Mouse (Mus musculus) adrenal gland, postnatal 25 days (tissue): Measurements from ENCODE around the gene Rnf223. TPM values are rescaled to one million over a fixed set of nuclear protein-coding genes. Genes with fewer than 3 reads are reported as not detected.

Source experiments
- DNase-seq: peaks from one replicate; pipeline ENCODE4 v3.0.0; 2021; ENCODE audit warnings: mixed read lengths
- long read RNA-seq: library from polyadenylated mRNA; stranded (forward); transcript quantifications from one replicate; pipeline ENCODE4 v2.0.0, GENCODE M21; 2021
- total RNA-seq: library from RNA; stranded (reverse); gene quantifications from 2 replicates; pipeline ENCODE4 v1.2.3, GENCODE M21; 2021

Gene Rnf223
- total RNA-seq = 0.18 TPM in 1 of 2 replicates, not detected in the other
- long read RNA-seq = 0 reads

DNA sequence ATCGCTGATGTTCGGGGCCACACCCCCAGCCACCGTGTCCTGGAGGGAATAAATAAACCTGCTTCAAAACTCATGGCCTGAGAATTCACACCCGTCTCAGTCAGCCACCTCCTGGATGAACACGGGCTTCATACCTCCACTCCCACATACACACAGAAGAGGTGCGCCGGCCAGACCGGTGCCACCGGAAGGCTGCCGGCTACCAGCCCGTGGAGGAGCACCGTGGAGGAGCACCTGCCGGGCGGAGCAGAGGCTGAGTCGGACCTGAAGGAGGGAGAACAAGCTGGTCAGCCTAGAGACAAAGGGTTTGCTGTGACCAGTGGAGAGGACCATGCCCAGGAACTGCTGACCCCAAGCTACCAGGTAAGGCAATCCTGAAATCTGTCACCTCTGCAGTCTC lies at the start of gene Rnf223:
TSS of gene Rnf223 (plus strand) at position 78 of the 400 bp plus-strand sequence.
- no peak for DNase-seq

- DNase-seq = no peak
Measured at GRCm38 (mm10) chr4:156082621-156083234, 47.6 kb upstream of the Rnf223 start.

GRCm38 (mm10) chr4:156083348-156083747 lies 47.0 kb upstream of the Rnf223 start:
- peak; percentile 26 for DNase-seq

DNA sequence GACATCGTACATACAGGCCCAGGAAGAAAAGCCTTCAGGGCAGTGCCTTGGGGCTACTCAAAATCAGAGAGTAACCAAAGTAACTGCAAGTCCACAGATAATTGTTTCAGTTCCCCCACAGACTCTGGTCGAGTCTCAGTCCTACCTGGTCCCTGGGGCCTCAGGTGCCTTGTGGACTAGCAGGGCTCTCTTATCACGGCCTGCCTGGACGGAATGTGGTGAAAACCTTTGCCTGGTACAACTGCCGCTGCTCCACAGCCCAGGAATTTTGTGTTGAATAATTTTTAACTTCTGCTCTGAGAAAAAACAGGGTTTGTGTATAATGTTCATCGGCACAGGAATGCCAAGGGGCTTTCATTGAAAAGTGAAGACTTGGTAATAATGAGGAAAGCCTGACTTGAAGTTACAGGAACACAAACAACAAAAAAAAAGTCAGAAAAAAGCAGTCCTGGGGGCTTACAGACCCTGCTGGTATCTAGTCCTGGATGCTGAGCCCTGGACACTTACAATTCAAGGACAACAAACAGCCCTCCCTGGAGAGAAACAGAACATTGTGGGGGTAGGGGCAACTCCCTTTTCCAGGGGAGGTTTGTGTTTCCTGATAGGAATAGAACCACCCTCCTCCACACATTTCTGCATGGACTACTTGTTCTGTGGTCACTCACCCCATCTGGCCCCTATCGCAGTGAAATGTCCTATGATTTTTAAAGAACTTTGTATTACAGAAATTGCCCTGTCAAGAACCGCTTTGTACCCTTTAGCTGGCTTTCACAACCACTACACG lies 46.0 kb upstream of the Rnf223 start:
- no peak for DNase-seq

DNA sequence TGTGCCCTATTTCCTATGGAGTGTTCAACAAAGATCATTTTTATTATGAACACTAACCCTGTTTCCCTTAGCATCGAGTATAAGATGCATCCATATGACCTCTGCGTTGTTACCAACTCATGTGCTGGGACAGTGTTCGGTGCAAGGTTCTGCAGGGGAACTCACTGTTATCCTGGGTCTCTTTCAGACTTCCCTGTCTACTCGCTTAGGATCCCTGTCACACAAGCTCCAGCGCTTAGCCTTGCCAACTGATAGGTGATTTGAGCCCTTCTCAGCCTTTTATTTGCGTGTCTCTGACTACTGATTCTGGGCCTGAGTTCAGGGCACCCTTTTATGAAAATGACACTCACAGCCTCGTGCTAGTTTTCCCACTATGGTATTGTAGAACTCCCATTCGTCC lies 45.1 kb upstream of the Rnf223 start:
- DNase-seq = no peak

DNA sequence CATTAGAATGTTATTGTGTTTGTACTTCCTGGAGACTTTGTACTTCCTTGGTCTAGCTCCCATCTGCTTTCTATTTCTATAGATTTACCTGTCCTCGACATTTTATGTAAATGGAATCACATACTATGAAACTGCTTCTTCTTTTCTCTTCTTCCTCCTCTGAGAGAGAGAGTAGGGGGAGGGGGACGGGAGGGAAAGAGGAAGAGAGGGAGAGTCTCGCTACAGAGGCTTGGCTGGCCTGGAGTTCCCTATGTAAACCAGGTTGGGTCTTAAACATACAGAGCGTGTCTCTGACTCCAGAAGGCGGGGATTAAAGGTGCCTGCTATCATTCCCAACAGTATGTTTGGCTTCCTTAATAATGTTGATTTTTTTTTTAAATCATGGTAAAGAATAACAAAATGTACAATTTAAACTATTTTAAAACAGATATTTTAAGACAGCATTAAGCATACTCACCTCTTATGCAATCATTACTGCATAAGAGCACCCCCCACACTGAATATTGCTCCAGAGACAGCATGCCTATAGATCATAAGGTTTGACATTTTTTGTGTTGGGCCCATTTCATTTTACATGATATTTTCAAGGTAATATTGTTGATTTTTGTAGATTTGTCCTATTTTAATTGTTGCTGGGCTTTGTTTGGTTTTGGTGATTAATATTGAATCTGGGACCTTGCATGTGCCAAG lies 42.8 kb upstream of the Rnf223 start:
- DNase-seq = no peak

DNA sequence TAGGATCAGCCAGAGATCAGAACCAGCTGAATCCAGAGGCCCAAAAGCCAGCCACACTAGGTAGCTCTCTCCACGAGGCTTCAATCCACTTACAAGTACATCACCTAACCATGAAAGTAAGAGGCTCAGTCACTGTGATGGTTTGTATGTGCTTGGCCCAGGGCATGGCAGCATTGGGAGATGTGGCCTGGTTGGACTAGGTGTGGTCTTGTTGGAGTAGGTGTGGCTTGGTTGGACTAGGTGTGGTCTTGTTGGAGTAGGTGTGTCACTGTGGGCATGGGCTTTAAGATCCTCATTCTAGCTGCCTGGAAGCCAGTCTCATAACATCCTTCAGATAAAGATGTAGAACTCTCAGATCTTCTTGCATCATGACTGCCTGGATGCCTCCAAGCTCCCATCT lies 39.1 kb upstream of the Rnf223 start:
- no peak for DNase-seq

DNA sequence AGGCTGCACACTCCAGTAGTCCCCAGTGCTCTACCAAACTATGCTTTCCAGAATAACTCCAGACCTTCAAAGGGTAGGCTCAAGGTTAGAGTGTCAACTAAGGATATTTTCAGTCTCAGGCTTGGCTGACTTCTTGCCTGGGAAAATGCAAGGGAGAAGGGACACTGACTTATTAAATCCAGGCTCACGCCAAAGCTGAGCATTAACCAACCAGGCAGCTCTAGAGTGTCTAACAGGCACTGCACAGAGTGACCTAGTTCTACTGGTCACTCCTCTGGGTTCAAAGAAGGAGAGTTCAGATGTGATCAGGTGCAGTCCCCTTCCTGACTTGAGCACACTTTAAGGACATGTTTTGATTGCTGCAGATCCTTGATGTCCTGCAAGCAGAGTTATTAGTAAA lies 37.5 kb upstream of the Rnf223 start:
- no peak for DNase-seq

GRCm38 (mm10) chr4:156093758-156094157 lies 36.6 kb upstream of the Rnf223 start:
- DNase-seq = no peak

DNA sequence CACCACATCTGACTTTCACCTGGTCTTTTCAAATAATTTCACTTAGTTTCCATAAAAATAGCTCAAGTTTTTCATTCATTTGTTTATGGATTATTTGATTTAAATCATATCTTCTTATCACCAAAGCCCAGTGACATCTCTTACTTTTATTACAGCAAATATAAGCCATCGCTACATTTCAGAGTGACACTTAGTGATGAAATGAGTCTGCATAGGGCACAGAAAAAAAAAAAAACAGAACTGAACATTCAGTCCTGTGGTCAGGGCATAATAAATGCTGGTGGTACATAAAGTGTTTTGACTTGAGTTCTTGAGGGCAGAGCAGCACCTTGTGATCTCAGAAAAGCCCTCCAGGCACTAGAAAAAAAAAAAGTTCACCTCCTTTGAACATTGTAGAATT lies 34.1 kb upstream of the Rnf223 start:
- no peak for DNase-seq

GRCm38 (mm10) chr4:156097770-156098366 lies 32.4 kb upstream of the Rnf223 start:
- DNase-seq = no peak

GRCm38 (mm10) chr4:156099427-156099826 lies 30.9 kb upstream of the Rnf223 start:
- DNase-seq = no peak

- no peak for DNase-seq
Measured at GRCm38 (mm10) chr4:156100501-156100900, 29.8 kb upstream of the Rnf223 start.

- DNase-seq = no peak
Measured at GRCm38 (mm10) chr4:156101481-156101903, 28.8 kb upstream of the Rnf223 start.

DNA sequence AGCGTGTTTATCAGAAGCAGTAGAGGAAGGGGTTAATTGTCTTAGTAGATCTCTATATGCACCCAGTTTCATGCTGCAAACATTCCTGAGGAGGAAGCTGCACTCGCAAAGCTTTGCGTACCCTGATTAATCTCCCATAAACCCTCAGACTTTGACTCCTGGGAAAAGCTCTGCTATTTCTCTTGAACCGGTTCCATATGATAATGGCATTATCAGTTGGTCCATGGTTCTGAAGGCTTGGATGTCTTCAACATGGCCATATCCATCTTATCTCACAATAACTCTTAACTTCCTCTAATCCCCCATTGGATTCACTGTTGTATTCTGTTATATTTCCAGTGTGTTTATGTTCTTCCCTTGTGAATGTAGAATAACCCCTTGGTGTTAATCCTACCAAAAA lies 27.0 kb upstream of the Rnf223 start:
- no peak for DNase-seq

DNA sequence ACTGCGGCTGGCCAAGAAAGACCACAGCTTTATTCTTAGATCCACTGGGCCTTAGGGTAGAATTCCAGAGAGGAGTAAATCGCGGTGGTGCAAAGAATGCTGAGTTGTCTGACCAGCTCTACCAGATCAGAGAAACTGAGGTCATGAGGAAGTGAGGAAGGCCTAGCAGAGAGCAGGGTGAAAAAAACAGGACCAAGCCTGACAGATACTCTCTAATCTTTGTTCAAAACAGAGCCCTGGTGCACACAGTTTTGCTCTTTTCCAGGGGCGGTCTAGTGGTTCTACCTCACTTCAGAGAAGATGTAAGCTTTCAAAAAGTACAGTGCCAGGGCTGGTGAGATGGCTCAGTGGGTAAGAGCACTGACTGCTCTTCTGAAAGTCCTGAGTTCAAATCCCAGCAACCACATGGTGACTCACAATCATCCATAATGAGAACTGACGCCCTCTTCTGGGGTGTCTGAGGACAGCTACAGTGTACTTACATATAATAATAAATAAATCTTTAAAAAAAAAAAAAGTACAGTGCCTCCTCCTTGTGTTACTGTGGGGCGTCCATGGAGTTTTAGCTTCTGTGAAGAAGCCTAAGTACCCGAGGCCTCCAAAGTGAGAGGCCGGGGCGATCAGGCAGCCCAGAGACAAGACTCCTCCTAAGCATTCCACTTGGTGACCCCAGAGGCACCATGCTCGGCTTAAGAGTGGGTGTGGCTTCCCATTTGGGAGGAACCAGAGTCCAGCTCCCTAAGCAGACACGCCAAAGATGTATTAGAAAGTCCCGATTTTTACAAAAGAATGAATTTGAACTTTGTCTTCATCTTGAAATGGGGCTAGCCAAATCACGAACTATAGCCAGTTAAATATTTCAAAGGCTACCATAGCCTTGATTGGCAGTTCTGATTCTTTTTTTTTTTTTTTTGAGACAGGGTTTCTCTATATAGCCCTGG lies 21.4 kb upstream of the Rnf223 start:
- DNase-seq = peak; percentile 37

DNA sequence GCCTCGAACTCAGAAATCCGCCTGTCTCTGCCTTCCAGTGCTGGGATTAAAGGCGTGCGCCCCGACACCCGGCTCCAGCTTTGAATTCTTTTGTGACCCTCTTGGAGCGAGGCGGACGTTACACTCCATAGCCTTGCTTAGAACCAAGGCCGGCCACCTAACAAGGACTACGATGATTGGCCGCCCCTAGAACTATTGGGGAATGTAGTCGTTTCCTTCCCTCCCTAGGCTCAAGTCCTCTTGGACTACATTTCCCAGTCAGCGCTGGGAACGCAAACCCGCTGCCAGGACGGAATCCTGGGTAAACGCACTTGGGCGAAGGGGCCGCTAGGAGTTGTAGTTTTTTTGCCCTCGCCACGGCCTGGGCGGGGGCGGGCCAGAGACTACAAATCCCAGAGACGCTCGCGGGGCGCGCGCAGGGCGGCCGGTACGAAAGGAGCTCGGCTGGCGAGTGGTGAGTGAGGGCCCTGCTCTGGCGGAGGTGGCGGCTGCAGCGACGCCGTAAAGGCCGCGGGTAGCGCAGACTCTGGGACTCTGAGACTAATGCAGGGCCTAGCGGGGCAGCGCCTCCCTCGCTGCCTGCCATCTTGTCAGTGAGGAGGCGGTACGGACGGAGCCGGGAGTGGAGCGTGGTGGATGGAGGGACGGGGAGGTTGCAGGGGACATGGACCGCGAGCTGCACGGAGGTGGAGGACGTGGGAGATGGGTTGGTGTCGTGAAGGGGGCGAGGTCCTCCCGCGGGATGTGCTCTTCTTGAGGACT lies 20.6 kb upstream of the Rnf223 start, which contains the start of gene 9430015G10Rik:
TSS of gene 9430015G10Rik (plus strand) at position 413 of the 762 bp plus-strand sequence.
- peak; percentile 95 for DNase-seq

- DNase-seq = no peak
Measured at GRCm38 (mm10) chr4:156124077-156124476, 6.2 kb upstream of the Rnf223 start.

DNA sequence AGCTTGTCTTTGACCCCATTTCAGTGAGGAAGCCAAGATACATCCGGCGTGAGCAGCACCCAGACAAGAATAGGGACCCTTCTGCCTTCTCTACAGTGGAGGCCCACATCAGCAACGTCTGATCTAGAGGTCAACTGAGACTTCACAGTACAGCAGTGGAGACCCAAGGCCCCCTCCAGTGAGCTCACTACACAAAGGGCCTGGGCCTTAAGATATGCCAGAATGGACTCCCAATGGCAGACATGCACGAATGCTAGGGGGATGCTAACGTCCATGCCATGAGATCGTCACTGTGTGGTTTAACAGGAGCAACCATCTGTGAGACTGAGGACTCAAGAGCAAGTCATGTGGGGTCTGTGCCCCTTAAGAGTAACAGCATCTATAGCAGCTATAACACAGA lies 4.9 kb upstream of the Rnf223 start:
- no peak for DNase-seq

DNA sequence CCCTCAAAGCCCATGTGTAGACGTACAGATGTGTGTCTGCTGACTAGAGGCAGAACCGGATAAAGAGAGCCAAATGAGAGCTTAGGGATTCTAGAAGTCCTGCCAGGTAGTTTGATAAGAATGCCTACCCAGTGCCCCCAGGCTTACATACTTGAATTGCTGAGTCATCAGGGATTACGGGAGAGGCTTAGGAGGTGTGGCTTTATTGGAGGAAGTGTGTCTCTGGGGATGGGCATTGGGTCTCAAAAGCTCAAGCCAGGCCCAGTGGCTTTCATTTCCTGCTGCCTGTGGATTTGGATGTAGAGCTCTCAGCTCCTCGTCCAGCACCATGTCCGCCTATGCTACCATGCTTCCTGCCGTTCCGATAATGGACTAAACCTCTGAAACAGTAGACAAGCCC lies 3.5 kb upstream of the Rnf223 start:
- DNase-seq = no peak

- DNase-seq = no peak
Measured at GRCm38 (mm10) chr4:156128746-156129145, 1.6 kb upstream of the Rnf223 start.
